Mouse (Mus musculus) gonadal fat pad, adult 2 months (tissue): ENCODE measurements at regions not wholly inside any gene's neighbourhood (a gene's known extent, or its start where the extent isn't known, plus 50 kb on each side); places are given as distances from the start of the nearest gene placed in this dataset.

Experiments used
- DNase-seq: peaks from one replicate; pipeline ENCODE4 v3.0.0-alpha.2; 2012; ENCODE audit warnings: low read depth

DNA sequence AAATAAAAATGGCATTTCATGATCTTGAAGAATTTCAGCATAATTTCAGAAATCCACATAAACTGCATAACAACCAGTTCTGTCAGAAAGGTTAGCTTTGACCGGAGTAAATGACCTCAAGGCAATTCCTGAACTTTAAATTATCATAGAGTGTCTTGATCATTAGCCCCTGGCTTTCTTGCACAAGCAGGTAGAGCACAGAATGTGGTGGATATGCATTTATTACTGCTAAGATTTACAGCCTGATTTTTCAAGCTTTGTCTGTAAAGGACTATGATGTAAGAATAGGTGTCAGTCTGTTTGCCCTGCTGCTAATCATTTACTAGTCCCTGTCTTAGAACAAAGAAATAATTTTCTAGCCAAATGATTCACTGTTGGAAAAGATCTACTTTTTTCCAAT lies 347.3 kb downstream of the Ppp1r3a start:
- peak; percentile 1 for DNase-seq

- DNase-seq: no peak
These were observed 396.8 kb downstream of the Ppp1r3a start for GRCm38 (mm10) chr6:14358280-14358679.
